Mouse (Mus musculus): ENCODE measurements at regions not wholly inside any gene's neighbourhood (a gene's known extent, or its start where the extent isn't known, plus 50 kb on each side); places are given as distances from the start of the nearest gene placed in this dataset.

- no peak for DNase-seq
These were observed 338.2 kb upstream of the G2e3 start for GRCm38 (mm10) chr12:51009644-51010043.

- DNase-seq = no peak
These were observed 345.9 kb upstream of the G2e3 start for GRCm38 (mm10) chr12:51001722-51002592.

GRCm38 (mm10) chr12:51001096-51001495 is 346.8 kb upstream of the G2e3 start:
- DNase-seq = peak; percentile 4

GRCm38 (mm10) chr12:51000281-51001075 is 347.4 kb upstream of the G2e3 start:
- no peak for DNase-seq

- DNase-seq = peak; percentile 80
These were observed 348.3 kb upstream of the G2e3 start for GRCm38 (mm10) chr12:50999295-51000237.

GRCm38 (mm10) chr12:50995664-50996063 is 346.8 kb upstream of the Prkd1 start:
- DNase-seq = no peak

- DNase-seq = no peak
These were observed 340.8 kb upstream of the Prkd1 start for GRCm38 (mm10) chr12:50989561-50990325.

GRCm38 (mm10) chr12:50981318-50981717 is 332.4 kb upstream of the Prkd1 start:
- no peak for DNase-seq

- DNase-seq = no peak
These were observed 331.9 kb upstream of the Prkd1 start for GRCm38 (mm10) chr12:50980800-50981199.

GRCm38 (mm10) chr12:50970759-50971122 is 321.8 kb upstream of the Prkd1 start:
- no peak for DNase-seq

- no peak for DNase-seq
These were observed 321.2 kb upstream of the Prkd1 start for GRCm38 (mm10) chr12:50969887-50970758.

- no peak for DNase-seq
These were observed 320.5 kb upstream of the Prkd1 start for GRCm38 (mm10) chr12:50969402-50969801.

GRCm38 (mm10) chr12:50967168-50967810 is 318.4 kb upstream of the Prkd1 start:
- DNase-seq = no peak

GRCm38 (mm10) chr12:50953971-50954370 is 305.1 kb upstream of the Prkd1 start:
- DNase-seq = peak; percentile 2

- DNase-seq = no peak
These were observed 298.1 kb upstream of the Prkd1 start for GRCm38 (mm10) chr12:50947035-50947434.

GRCm38 (mm10) chr12:50943741-50944521 is 295.0 kb upstream of the Prkd1 start:
- DNase-seq = peak; percentile 56

- no peak for DNase-seq
These were observed 294.4 kb upstream of the Prkd1 start for GRCm38 (mm10) chr12:50943340-50943739.

- no peak for DNase-seq
These were observed 286.6 kb upstream of the Prkd1 start for GRCm38 (mm10) chr12:50935516-50935915.

- no peak for DNase-seq
These were observed 283.6 kb upstream of the Prkd1 start for GRCm38 (mm10) chr12:50932496-50932895.

- DNase-seq = no peak
These were observed 280.7 kb upstream of the Prkd1 start for GRCm38 (mm10) chr12:50929641-50930040.
